Mouse (Mus musculus): Measurements from ENCODE around the gene Ap1m1. TPM values are rescaled to one million over a fixed set of nuclear protein-coding genes. Genes with fewer than 3 reads are reported as not detected.

Gene Ap1m1
- polyA plus RNA-seq, 1 experiment from 2014 or later, result 109 TPM

DNA sequence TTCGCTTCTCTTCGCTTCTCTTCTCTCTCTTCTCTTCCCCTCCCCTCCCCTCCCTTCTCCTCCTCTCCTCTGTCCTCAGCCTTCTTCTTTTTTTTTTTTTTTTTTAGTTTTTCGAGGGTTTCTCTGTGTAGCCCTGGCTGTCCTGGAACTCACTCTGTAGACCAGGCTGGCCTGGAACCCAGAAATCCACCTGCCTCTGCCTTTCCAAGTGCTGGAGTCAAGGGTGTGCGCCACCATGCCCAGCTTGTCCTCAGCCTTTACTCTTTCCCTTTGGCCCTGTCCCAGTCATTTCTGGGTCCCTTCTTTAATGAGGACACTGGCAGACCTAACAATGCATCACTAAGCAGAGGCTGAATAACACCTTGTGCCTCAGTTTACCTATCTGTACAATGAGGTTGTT, 26.3 kb upstream of the Ap1m1 start, which contains the start of gene Gm11034:
Gene Gm11034 (minus strand): TSS at position 101 of the 400 bp plus-strand sequence.
- Histone ChIP-seq H3K9ac (replicated peaks; ENCODE audit: low read depth, low read length) (no peak within 1 kb of the TSS), H3K4me2 (replicated peaks; ENCODE audit: low read depth, low read length) (no peak within 1 kb of the TSS), H3K27me3 (ENCODE audit: control insufficient read depth, insufficient read depth, low read length) (no peaks in the 10 kb centered on the region), H3K4me1 (ENCODE audit: control insufficient read depth, insufficient read depth, low read length) (no peaks in the 10 kb centered on the region), H3K9me3 (ENCODE audit: control insufficient read depth, low read depth, low read length) (no peaks in the 10 kb centered on the region), H3K27ac (ENCODE audit: low read length) (no peak within 1 kb of the TSS), H3K4me3 (ENCODE audit: low read depth, low read length) (no peak within 1 kb of the TSS), H3K36me3 (ENCODE audit: control insufficient read depth, insufficient read depth, low read length) (no peaks in the 10 kb centered on the region)
- 75% methylated on average over 4 of the region's 4 CpGs for WGBS
- ATAC-seq (ENCODE audit: insufficient number of reproducible peaks, insufficient read depth, low FRiP score, low read depth), result no peak

DNA sequence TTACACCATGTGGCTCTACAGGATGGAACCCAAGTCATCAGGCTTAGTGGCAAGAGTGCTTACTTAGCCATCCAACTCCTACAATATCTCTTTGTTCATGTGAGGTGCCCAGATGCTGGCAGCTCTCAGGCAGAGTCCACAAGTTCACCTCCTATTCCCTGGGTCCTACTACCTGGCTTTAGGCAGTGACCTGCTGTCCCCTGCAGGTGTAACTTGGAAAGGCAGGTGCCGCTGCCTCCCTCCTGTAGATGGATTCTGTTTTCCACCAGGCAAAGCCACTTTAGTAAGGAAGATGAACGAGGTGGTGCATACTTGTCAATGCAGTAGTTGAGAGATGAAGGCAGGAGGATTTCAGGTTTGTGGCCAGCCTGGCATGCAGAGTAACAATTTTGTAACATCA, 24.8 kb upstream of the Ap1m1 start:
- Histone ChIP-seq H3K4me3 (ENCODE audit: low read depth, low read length) (no peak overlapping the region), H3K4me2 (replicated peaks; ENCODE audit: low read depth, low read length) (no peak overlapping the region), H3K27me3 (ENCODE audit: control insufficient read depth, insufficient read depth, low read length) (no peaks in the 10 kb centered on the region), H3K4me1 (ENCODE audit: control insufficient read depth, insufficient read depth, low read length) (no peaks in the 10 kb centered on the region), H3K27ac (ENCODE audit: low read length) (no peak overlapping the region), H3K36me3 (ENCODE audit: control insufficient read depth, insufficient read depth, low read length) (no peaks in the 10 kb centered on the region), H3K9ac (replicated peaks; ENCODE audit: low read depth, low read length) (no peak overlapping the region), H3K9me3 (ENCODE audit: control insufficient read depth, low read depth, low read length) (no peaks in the 10 kb centered on the region)
- no peak for ATAC-seq (ENCODE audit: insufficient number of reproducible peaks, insufficient read depth, low FRiP score, low read depth)
- WGBS, result 51% methylated on average over 2 of the region's 2 CpGs

DNA sequence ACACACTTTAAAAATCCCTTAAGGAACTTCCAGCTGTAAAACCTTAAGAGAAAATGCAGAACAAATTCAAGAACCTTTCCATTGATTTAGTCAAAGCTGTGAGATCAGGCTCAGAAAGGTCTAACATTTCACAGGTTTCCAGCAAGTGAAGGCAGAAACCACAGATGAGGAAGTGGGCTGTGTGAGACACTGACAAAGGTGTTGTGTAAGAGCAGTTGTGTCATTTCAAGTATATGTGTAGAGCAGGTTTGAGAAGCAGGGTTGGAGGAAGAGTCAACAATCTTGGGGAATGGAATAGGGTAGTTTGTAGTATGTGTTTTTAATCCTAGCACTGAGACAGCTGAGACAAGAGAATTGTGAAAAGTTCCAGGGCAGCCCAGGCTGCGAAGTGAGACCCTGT, 23.9 kb upstream of the Ap1m1 start:
- Histone ChIP-seq H3K27ac (ENCODE audit: low read length) (no peak overlapping the region), H3K27me3 (ENCODE audit: control insufficient read depth, insufficient read depth, low read length) (no peaks in the 10 kb centered on the region), H3K9me3 (ENCODE audit: control insufficient read depth, low read depth, low read length) (no peaks in the 10 kb centered on the region), H3K4me1 (ENCODE audit: control insufficient read depth, insufficient read depth, low read length) (peaks cover 5% of the 10 kb centered on the region; the same call in 1 of the 2 replicates), H3K4me2 (replicated peaks; ENCODE audit: low read depth, low read length) (no peak overlapping the region), H3K9ac (replicated peaks; ENCODE audit: low read depth, low read length) (no peak overlapping the region), H3K4me3 (ENCODE audit: low read depth, low read length) (no peak overlapping the region), H3K36me3 (ENCODE audit: control insufficient read depth, insufficient read depth, low read length) (no peaks in the 10 kb centered on the region)
- no peak for ATAC-seq (ENCODE audit: insufficient number of reproducible peaks, insufficient read depth, low FRiP score, low read depth)
- 68% methylated on average over 1 of the region's 1 CpGs for WGBS

DNA sequence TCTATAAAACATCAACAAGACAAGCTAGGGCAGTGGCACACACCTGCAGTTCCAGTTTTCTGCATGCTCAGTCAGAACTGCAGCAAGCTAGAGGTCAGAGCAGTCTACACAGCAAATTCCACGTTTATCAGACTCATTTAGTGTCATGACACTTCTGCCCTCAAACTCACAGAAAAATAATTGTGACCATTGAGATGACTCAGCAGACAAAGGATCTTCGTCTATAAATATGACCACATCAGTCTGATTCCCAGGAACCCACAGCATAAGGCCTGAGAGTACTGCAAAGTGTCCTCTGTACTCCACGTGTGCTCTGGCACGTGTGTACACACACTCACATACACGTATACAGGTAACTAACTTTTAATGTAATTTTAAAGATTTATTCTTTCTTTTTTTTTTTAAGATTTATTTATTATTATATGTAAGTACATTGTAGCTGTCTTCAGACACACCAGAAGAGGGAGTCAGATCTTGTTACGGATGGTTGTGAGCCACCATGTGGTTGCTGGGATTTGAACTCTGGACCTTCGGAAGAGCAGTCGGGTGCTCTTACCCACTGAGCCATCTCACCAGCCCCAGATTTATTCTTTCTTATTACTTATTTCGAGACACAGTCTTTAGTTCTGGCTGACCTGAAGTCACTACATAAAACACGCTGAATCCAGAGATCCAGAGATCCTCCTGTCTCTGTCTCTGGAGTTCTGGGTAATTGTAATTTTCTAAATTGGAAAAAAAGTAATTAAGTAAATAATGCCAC, 20.9 kb upstream of the Ap1m1 start:
- H3K9me3 ChIP-seq (ENCODE audit: control insufficient read depth, low read depth, low read length), result no peaks in the 10 kb centered on the region
- ATAC-seq (ENCODE audit: insufficient number of reproducible peaks, insufficient read depth, low FRiP score, low read depth), result no peak
- H3K27ac ChIP-seq (ENCODE audit: low read length), result no peak overlapping the region
- no peak overlapping the region for H3K9ac ChIP-seq (replicated peaks; ENCODE audit: low read depth, low read length)
- WGBS, result 79% methylated on average over 9 of the region's 10 CpGs
- peaks cover 12% of the 10 kb centered on the region for H3K4me1 ChIP-seq (ENCODE audit: control insufficient read depth, insufficient read depth, low read length)
- no peak overlapping the region for H3K4me2 ChIP-seq (replicated peaks; ENCODE audit: low read depth, low read length)
- H3K4me3 ChIP-seq (ENCODE audit: low read depth, low read length), result peak overlapping the region; percentile 67
- peaks cover 23% of the 10 kb centered on the region for H3K36me3 ChIP-seq (ENCODE audit: control insufficient read depth, insufficient read depth, low read length)
- H3K27me3 ChIP-seq (ENCODE audit: control insufficient read depth, insufficient read depth, low read length), result no peaks in the 10 kb centered on the region

DNA sequence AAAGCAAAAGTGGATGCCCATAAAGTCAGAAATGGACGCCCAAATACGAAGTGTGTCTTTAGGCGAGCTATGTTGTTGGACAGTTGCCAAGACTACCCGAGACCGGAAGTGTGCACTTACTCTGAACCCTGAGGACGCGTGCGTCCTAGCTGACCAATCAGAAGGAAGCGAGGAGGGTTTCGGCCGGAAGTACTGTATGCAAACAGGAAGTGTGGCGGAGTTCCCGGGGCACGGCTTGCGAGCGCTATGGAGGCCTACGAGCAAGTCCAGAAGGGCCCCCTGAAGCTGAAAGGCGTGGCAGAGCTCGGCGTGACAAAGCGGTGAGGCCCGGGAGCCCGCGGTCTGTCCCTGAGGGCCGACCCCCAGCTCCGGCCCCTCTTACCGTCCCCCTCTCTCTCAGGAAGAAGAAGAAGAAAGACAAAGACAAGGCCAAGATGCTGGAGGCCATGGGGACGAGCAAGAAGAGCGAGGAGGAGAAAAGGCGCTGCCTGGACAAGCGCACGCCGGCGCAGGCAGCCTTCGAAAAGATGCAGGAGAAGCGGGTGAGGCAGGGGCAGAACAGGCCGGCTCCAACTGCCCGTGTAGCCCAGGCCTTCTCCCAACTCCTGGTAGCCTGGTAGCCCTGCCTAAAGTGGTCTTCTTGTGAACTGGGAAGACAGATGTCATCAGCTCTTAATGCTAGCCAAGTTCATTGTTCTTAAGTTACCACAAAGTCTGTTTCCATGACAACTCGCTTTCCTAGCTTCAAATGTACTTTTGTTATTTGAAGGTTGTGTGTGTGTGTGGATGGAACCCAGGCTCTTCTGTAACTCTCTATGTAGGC, 20.1 kb upstream of the Ap1m1 start, which contains the start of gene Fam32a:
Gene Fam32a (plus strand): TSS at position 190 of the 823 bp plus-strand sequence.
- Histone ChIP-seq H3K4me2 (replicated peaks; ENCODE audit: low read depth, low read length) (peak within 1 kb of the TSS; percentile 51), H3K4me3 (ENCODE audit: low read depth, low read length) (peak within 1 kb of the TSS; percentile 67), H3K9me3 (ENCODE audit: control insufficient read depth, low read depth, low read length) (no peaks in the 10 kb centered on the region), H3K4me1 (ENCODE audit: control insufficient read depth, insufficient read depth, low read length) (peaks cover 12% of the 10 kb centered on the region), H3K9ac (replicated peaks; ENCODE audit: low read depth, low read length) (peak within 1 kb of the TSS; percentile 52), H3K27me3 (ENCODE audit: control insufficient read depth, insufficient read depth, low read length) (no peaks in the 10 kb centered on the region), H3K27ac (ENCODE audit: low read length) (peak within 1 kb of the TSS; percentile 70), H3K36me3 (ENCODE audit: control insufficient read depth, insufficient read depth, low read length) (peaks cover 23% of the 10 kb centered on the region)
- peak; percentile 97 for ATAC-seq (ENCODE audit: insufficient number of reproducible peaks, insufficient read depth, low FRiP score, low read depth)
- 9% methylated on average over 38 of the region's 39 CpGs for WGBS

DNA sequence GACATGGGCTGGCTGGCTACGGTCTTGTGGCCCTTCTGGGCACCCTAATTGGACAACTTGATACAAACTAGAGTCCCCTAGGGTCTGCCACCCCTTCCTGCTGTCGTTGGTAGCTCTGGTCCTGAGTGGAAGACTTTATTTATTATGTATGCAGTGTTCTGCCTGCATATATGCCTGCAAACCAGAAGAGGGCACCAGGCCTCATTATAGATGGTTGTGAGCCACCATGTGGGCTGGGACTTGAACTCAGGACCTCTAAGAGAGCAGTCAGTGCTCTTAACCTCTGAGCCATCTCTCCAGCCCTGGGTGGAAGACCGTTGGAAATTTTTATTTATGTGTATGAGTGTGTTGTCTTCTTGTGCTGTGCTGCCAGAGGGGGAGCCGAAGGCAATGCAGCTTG, 19.1 kb upstream of the Ap1m1 start:
- Histone ChIP-seq H3K4me3 (ENCODE audit: low read depth, low read length) (peak overlapping the region; percentile 67; the same call in 1 of the 2 replicates), H3K27ac (ENCODE audit: low read length) (no peak overlapping the region), H3K36me3 (ENCODE audit: control insufficient read depth, insufficient read depth, low read length) (peaks cover 23% of the 10 kb centered on the region), H3K9ac (replicated peaks; ENCODE audit: low read depth, low read length) (no peak overlapping the region; the same call in 1 of the 2 replicates), H3K4me1 (ENCODE audit: control insufficient read depth, insufficient read depth, low read length) (peaks cover 12% of the 10 kb centered on the region), H3K4me2 (replicated peaks; ENCODE audit: low read depth, low read length) (peak overlapping the region; percentile 51), H3K9me3 (ENCODE audit: control insufficient read depth, low read depth, low read length) (no peaks in the 10 kb centered on the region), H3K27me3 (ENCODE audit: control insufficient read depth, insufficient read depth, low read length) (no peaks in the 10 kb centered on the region)
- 86% methylated on average over 4 of the region's 4 CpGs for WGBS
- no peak for ATAC-seq (ENCODE audit: insufficient number of reproducible peaks, insufficient read depth, low FRiP score, low read depth)

DNA sequence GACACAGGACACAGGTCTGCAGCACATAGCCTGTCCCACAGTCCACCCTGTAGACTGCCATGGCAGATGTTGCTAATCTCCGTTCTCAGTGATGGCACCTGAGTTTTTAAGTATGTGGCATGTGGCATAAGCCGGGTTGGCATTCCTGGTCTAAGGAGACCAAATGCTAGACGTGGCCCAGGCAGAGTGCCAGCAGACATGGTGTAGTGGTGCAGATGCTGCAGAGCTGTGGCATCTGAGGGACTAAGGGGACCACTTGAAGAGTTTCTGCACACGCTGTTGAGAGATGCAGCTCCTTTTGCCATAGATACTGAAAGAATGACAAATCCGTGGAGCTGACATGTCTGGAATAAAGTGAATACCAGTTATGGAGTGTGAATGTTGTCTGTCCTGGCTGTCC, 17.2 kb upstream of the Ap1m1 start:
- Histone ChIP-seq H3K27me3 (ENCODE audit: control insufficient read depth, insufficient read depth, low read length) (no peaks in the 10 kb centered on the region), H3K36me3 (ENCODE audit: control insufficient read depth, insufficient read depth, low read length) (peaks cover 23% of the 10 kb centered on the region), H3K4me1 (ENCODE audit: control insufficient read depth, insufficient read depth, low read length) (peaks cover 12% of the 10 kb centered on the region), H3K9ac (replicated peaks; ENCODE audit: low read depth, low read length) (no peak overlapping the region), H3K9me3 (ENCODE audit: control insufficient read depth, low read depth, low read length) (no peaks in the 10 kb centered on the region), H3K4me2 (replicated peaks; ENCODE audit: low read depth, low read length) (no peak overlapping the region), H3K27ac (ENCODE audit: low read length) (no peak overlapping the region), H3K4me3 (ENCODE audit: low read depth, low read length) (no peak overlapping the region)
- ATAC-seq (ENCODE audit: insufficient number of reproducible peaks, insufficient read depth, low FRiP score, low read depth), result no peak
- WGBS, result 90% methylated on average over 5 of the region's 5 CpGs

DNA sequence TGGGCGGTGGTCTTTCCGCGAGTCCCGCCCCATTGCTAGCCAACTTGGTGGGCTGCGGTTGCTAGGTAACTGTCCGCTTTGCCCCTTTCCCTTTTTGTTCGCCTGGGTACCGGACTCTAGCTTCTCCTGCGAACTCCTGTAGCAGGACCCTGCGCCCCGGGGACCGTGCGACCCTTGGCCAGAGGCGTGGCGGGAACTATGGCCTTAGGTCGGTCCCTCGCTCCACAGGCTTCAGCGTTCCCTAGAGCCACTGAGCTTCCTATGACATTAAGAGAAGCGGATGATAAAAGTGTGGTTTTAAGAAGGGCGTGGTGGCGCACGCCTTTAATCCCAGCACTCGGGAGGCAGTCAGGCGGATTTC, 565 bp downstream of the Ap1m1 start:
- peak overlapping the region; percentile 84 for H3K27ac ChIP-seq (ENCODE audit: low read length)
- H3K4me1 ChIP-seq (ENCODE audit: control insufficient read depth, insufficient read depth, low read length), result peaks cover 5% of the 10 kb centered on the region; the same call in 1 of the 2 replicates
- H3K9ac ChIP-seq (replicated peaks; ENCODE audit: low read depth, low read length), result peak overlapping the region; percentile 53
- no peaks in the 10 kb centered on the region for H3K27me3 ChIP-seq (ENCODE audit: control insufficient read depth, insufficient read depth, low read length)
- WGBS, result 1% methylated on average over 24 of the region's 24 CpGs
- no peaks in the 10 kb centered on the region for H3K36me3 ChIP-seq (ENCODE audit: control insufficient read depth, insufficient read depth, low read length)
- no peaks in the 10 kb centered on the region for H3K9me3 ChIP-seq (ENCODE audit: control insufficient read depth, low read depth, low read length)
- ATAC-seq (ENCODE audit: insufficient number of reproducible peaks, insufficient read depth, low FRiP score, low read depth), result peak; percentile 60
- peak overlapping the region; percentile 68 for H3K4me2 ChIP-seq (replicated peaks; ENCODE audit: low read depth, low read length)
- peak overlapping the region; percentile 68 for H3K4me3 ChIP-seq (ENCODE audit: low read depth, low read length)

Data from stomach, embryonic 14.5 days (tissue).